Mouse (Mus musculus) forebrain, embryonic 14.5 days (tissue): ENCODE results near the gene Mog. TPM values are rescaled to one million over a fixed set of nuclear protein-coding genes. Genes with fewer than 3 reads are reported as not detected.

ENCODE experiments used
- ATAC-seq: fragments of 200-750 bp; cut with Nextera tagmentation; 2 replicates; pipeline ENCODE4 v1.8.0; 2017; ENCODE audit warnings: mild to moderate bottlenecking, moderate library complexity
- DNase-seq: peaks from one replicate; pipeline ENCODE4 v3.0.0-alpha.2; 2015; ENCODE audit warnings: low spot score
- H3K27ac ChIP-seq: fragments of 300-500 bp; sonication (generic); 2 replicates; pipeline ENCODE4 v1.5.1; 2014; ENCODE audit warnings: low read depth, mild to moderate bottlenecking, control low read depth, low read length, moderate library complexity
- H3K27me3 ChIP-seq: fragments of 300-500 bp; sonication (generic); replicated peaks from 2 replicates; pipeline ENCODE4 v1.6.1; 2014; ENCODE audit warnings: low read length, control low read depth, mixed read lengths; ENCODE audit not compliant: control insufficient read depth, insufficient read depth
- H3K36me3 ChIP-seq: fragments of 300-500 bp; sonication (generic); 2 replicates; pipeline ENCODE4 v1.6.1; 2014; ENCODE audit warnings: low read length, control low read depth; ENCODE audit not compliant: control insufficient read depth, insufficient read depth
- H3K4me1 ChIP-seq: fragments of 300-500 bp; sonication (generic); 2 replicates; pipeline ENCODE4 v1.6.1; 2014; ENCODE audit warnings: antibody characterized with exemption, low read length, control low read depth; ENCODE audit not compliant: control insufficient read depth, insufficient read depth
- H3K4me2 ChIP-seq: fragments of 300-500 bp; sonication (generic); 2 replicates; pipeline ENCODE4 v1.6.1; 2014; ENCODE audit warnings: mild to moderate bottlenecking, control low read depth, low read length
- H3K4me3 ChIP-seq: fragments of 300-500 bp; sonication (generic); 2 replicates; pipeline ENCODE4 v1.5.1; 2014; ENCODE audit warnings: low read depth, low read length, control low read depth
- H3K9ac ChIP-seq: fragments of 300-500 bp; sonication (generic); 2 replicates; pipeline ENCODE4 v1.6.1; 2014; ENCODE audit warnings: mild to moderate bottlenecking, low read length, control low read depth, moderate library complexity
- H3K9me3 ChIP-seq: fragments of 300-500 bp; sonication (generic); replicated peaks from 2 replicates; pipeline ENCODE4 v1.6.1; 2016; ENCODE audit warnings: low read length, control low read depth, mixed read lengths; ENCODE audit not compliant: control insufficient read depth
- WGBS: fragments of 180-500 bp; shearing (Covaris S2); extraction: QIAGEN DNeasy Blood & Tissue Kit; methylation state at CpG from one replicate; pipeline ENCODE4 v1.1.7; 2014; 5-methylcytosine and 5-hydroxymethylcytosine counted together
- polyA plus RNA-seq: library from polyadenylated mRNA; unstranded; fragments of >200 nt; fragmentation: Nextera tagmentation; extraction: Ambion mirVana; gene quantifications from 2 replicates; pipeline ENCODE4 v1.2.1, GENCODE M21; 2014

Mog gene
- polyA plus RNA-seq, result 0.98 and 1.4 TPM in 2 replicates

GRCm38 (mm10) chr17:37022628-37023576 lies at the start of gene Mog:
Gene Mog (minus strand): TSS chr17:37023398.
- Histone ChIP-seq H3K36me3 (no peaks in the 10 kb centered on the region), H3K4me3 (no peak within 1 kb of the TSS), H3K4me1 (no peaks in the 10 kb centered on the region), H3K27ac (no peak within 1 kb of the TSS), H3K9ac (no peak within 1 kb of the TSS), H3K27me3 (no peaks in the 10 kb centered on the region), H3K4me2 (no peak within 1 kb of the TSS), H3K9me3 (no peaks in the 10 kb centered on the region)
- 80% methylated on average over 9 of the region's 9 CpGs for WGBS
- no peak for DNase-seq
- ATAC-seq, result no peak

GRCm38 (mm10) chr17:37072730-37073276 lies 49.6 kb upstream of the Mog start:
- Histone ChIP-seq H3K27me3 (no peaks in the 10 kb centered on the region), H3K9ac (no peak overlapping the region; the same call in 1 of the 2 replicates), H3K4me1 (no peaks in the 10 kb centered on the region), H3K4me2 (no peak overlapping the region), H3K27ac (peak overlapping the region; percentile 16; the same call in 1 of the 2 replicates), H3K36me3 (peaks cover 86% of the 10 kb centered on the region), H3K4me3 (no peak overlapping the region), H3K9me3 (no peaks in the 10 kb centered on the region)
- 31% methylated on average over 11 of the region's 11 CpGs for whole genome bisulfite sequencing
- no peak for DNase-seq
- peak; percentile 38; the same call in 1 of the 2 replicates for ATAC-seq

GRCm38 (mm10) chr17:37072080-37072729 lies 49.0 kb upstream of the Mog start:
- DNase-seq, result peak; percentile 24
- WGBS, result 50% methylated on average over 12 of the region's 12 CpGs
- H3K27ac ChIP-seq, result peak overlapping the region; percentile 44; the same call in 1 of the 2 replicates

GRCm38 (mm10) chr17:37070121-37070520 lies 46.9 kb upstream of the Mog start:
- Histone ChIP-seq H3K4me1 (no peaks in the 10 kb centered on the region), H3K27me3 (no peaks in the 10 kb centered on the region), H3K27ac (no peak overlapping the region), H3K9me3 (no peaks in the 10 kb centered on the region), H3K9ac (no peak overlapping the region), H3K4me3 (no peak overlapping the region), H3K36me3 (peaks cover 97% of the 10 kb centered on the region), H3K4me2 (no peak overlapping the region)
- no peak for DNase-seq
- ATAC-seq, result no peak
- WGBS, result 88% methylated on average over 8 of the region's 8 CpGs

More at GRCm38 (mm10) chr17:37072080-37072729, 49.0 kb upstream of the Mog start:
- H3K36me3 ChIP-seq, result peaks cover 92% of the 10 kb centered on the region
- H3K9ac ChIP-seq, result no peak overlapping the region
- no peaks in the 10 kb centered on the region for H3K27me3 ChIP-seq
- H3K9me3 ChIP-seq, result no peaks in the 10 kb centered on the region
- no peaks in the 10 kb centered on the region for H3K4me1 ChIP-seq
- H3K4me3 ChIP-seq, result no peak overlapping the region
- peak; percentile 50; the same call in 1 of the 2 replicates for ATAC-seq
- no peak overlapping the region for H3K4me2 ChIP-seq

GRCm38 (mm10) chr17:37067861-37068260 lies 44.7 kb upstream of the Mog start:
- DNase-seq, result no peak

GRCm38 (mm10) chr17:37065993-37066392 lies 42.8 kb upstream of the Mog start:
- ATAC-seq (no peak), DNase-seq (no peak)
- 95% methylated on average over 2 of the region's 2 CpGs for WGBS
- Histone ChIP-seq H3K36me3 (peaks cover 97% of the 10 kb centered on the region), H3K4me1 (peaks cover 3% of the 10 kb centered on the region; the same call in 1 of the 2 replicates), H3K9ac (no peak overlapping the region), H3K4me2 (no peak overlapping the region), H3K4me3 (no peak overlapping the region), H3K9me3 (no peaks in the 10 kb centered on the region), H3K27me3 (no peaks in the 10 kb centered on the region), H3K27ac (no peak overlapping the region)

More at GRCm38 (mm10) chr17:37067861-37068260, 44.7 kb upstream of the Mog start:
- Histone ChIP-seq H3K36me3 (peaks cover 96% of the 10 kb centered on the region), H3K4me3 (no peak overlapping the region), H3K27ac (no peak overlapping the region), H3K9ac (no peak overlapping the region), H3K9me3 (no peaks in the 10 kb centered on the region), H3K4me1 (no peaks in the 10 kb centered on the region), H3K27me3 (no peaks in the 10 kb centered on the region), H3K4me2 (no peak overlapping the region)
- WGBS, result 80% methylated on average over 1 of the region's 1 CpGs
- ATAC-seq, result no peak

- Histone ChIP-seq H3K4me2 (no peak overlapping the region), H3K9ac (no peak overlapping the region), H3K36me3 (peaks cover 97% of the 10 kb centered on the region), H3K4me3 (no peak overlapping the region), H3K27me3 (no peaks in the 10 kb centered on the region), H3K4me1 (peaks cover 3% of the 10 kb centered on the region; the same call in 1 of the 2 replicates), H3K9me3 (no peaks in the 10 kb centered on the region), H3K27ac (no peak overlapping the region)
- WGBS, result 41% methylated on average over 11 of the region's 11 CpGs
- DNase-seq (peak; percentile 58), ATAC-seq (0 out of 2 replicates have a peak, but pooled peaks have one; percentile 51)
Measured at GRCm38 (mm10) chr17:37063686-37064495, 40.7 kb upstream of the Mog start.

- no peaks in the 10 kb centered on the region for H3K27me3 ChIP-seq
- H3K4me2 ChIP-seq, result no peak overlapping the region
- no peak overlapping the region for H3K9ac ChIP-seq
- ATAC-seq (no peak), DNase-seq (no peak)
- H3K27ac ChIP-seq, result no peak overlapping the region
- peaks cover 3% of the 10 kb centered on the region; the same call in 1 of the 2 replicates for H3K4me1 ChIP-seq
- peaks cover 96% of the 10 kb centered on the region for H3K36me3 ChIP-seq
- WGBS, result 59% methylated on average over 10 of the region's 10 CpGs
- no peak overlapping the region for H3K4me3 ChIP-seq
- no peaks in the 10 kb centered on the region for H3K9me3 ChIP-seq
Measured at GRCm38 (mm10) chr17:37063063-37063462, 39.9 kb upstream of the Mog start.
